Mouse (Mus musculus) bone marrow, adult 2 months (tissue): ENCODE data around the gene Kcnc1.

Source experiments
- CTCF ChIP-seq: fragments of 200-500 bp; IDR thresholded peaks from 2 replicates; pipeline ENCODE4 v1.5.1; 2011; ENCODE audit warnings: low read length, control low read depth; ENCODE audit not compliant: control insufficient read depth, insufficient read depth
- POLR2A ChIP-seq: fragments of 200-500 bp; IDR thresholded peaks from 2 replicates; pipeline ENCODE4 v1.6.1; 2011; ENCODE audit warnings: low read depth, mild to moderate bottlenecking, control low read depth, low read length, borderline replicate concordance; ENCODE audit not compliant: control insufficient read depth

DNA sequence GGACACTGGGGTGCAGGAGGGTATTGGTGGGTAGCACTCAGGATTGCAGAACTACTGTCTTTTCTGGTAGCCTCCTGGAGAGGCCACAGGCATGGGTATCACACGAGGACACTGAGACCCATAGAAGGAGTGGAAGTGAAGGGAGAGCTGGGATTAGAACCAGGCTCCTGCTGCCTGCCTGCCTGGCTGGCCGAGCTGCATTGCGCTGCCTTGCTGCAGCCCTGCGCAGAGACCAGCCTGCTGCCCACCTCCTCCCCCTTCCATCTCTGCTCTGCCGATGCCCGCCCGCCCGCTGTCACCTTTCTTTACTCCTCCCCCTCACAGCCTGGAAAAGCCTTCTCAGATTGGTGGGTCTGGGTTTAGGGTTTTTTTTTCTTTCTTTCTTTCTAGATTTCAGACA lies 4.0 kb downstream of the Kcnc1 start:
- TF ChIP-seq CTCF = no peak
- TF ChIP-seq POLR2A = no peak
